Mouse (Mus musculus): ENCODE measurements at regions not wholly inside any gene's neighbourhood (a gene's known extent, or its start where the extent isn't known, plus 50 kb on each side); places are given as distances from the start of the nearest gene placed in this dataset.
A peak's percentile ranks its signal among the peaks of the same experiment; 100 is the strongest.

- no peaks in the 10 kb centered on the region for H3K36me3 ChIP-seq (ENCODE audit: control insufficient read depth, insufficient read depth, low read length)
- WGBS = 80% methylated on average over 8 of the region's 8 CpGs
- no peak overlapping the region for H3K9ac ChIP-seq (replicated peaks; ENCODE audit: low read length)
- no peak for DNase-seq
- H3K9me3 ChIP-seq (ENCODE audit: control insufficient read depth, low read length) = no peaks in the 10 kb centered on the region
- H3K4me2 ChIP-seq (ENCODE audit: low read length) = no peak overlapping the region
- H3K4me3 ChIP-seq (replicated peaks; ENCODE audit: low read depth, low read length) = no peak overlapping the region
- no peak overlapping the region for H3K27ac ChIP-seq (replicated peaks; ENCODE audit: low read depth, low read length)
- no peaks in the 10 kb centered on the region for H3K27me3 ChIP-seq (ENCODE audit: control insufficient read depth, insufficient read depth, low read length)
- 0 out of 2 replicates have a peak, but pooled peaks cover 4% of the 10 kb centered on the region for H3K4me1 ChIP-seq (ENCODE audit: control insufficient read depth, insufficient read depth, low read length)
- no peak for ATAC-seq (ENCODE audit: low FRiP score, low TSS enrichment)
These were observed 135.0 kb downstream of the Cemip2 start for GRCm38 (mm10) chr19:21913005-21913670.

- whole genome bisulfite sequencing = 48% methylated on average over 9 of the region's 9 CpGs
- H3K4me2 ChIP-seq (ENCODE audit: low read length) = no peak overlapping the region
- no peak overlapping the region for H3K4me3 ChIP-seq (replicated peaks; ENCODE audit: low read depth, low read length)
- H3K4me1 ChIP-seq (ENCODE audit: control insufficient read depth, insufficient read depth, low read length) = 0 out of 2 replicates have a peak, but pooled peaks cover 4% of the 10 kb centered on the region
- DNase-seq = no peak
- no peaks in the 10 kb centered on the region for H3K36me3 ChIP-seq (ENCODE audit: control insufficient read depth, insufficient read depth, low read length)
- H3K27ac ChIP-seq (replicated peaks; ENCODE audit: low read depth, low read length) = no peak overlapping the region; the same call in 1 of the 2 replicates
- ATAC-seq (ENCODE audit: low FRiP score, low TSS enrichment) = no peak
- no peak overlapping the region for H3K9ac ChIP-seq (replicated peaks; ENCODE audit: low read length)
- no peaks in the 10 kb centered on the region for H3K27me3 ChIP-seq (ENCODE audit: control insufficient read depth, insufficient read depth, low read length)
- no peaks in the 10 kb centered on the region for H3K9me3 ChIP-seq (ENCODE audit: control insufficient read depth, low read length)
These were observed 135.8 kb downstream of the Cemip2 start for GRCm38 (mm10) chr19:21913748-21914611.

- no peak overlapping the region; the same call in 1 of the 2 replicates for H3K27ac ChIP-seq (replicated peaks; ENCODE audit: low read depth, low read length)
- H3K36me3 ChIP-seq (ENCODE audit: control insufficient read depth, insufficient read depth, low read length) = no peaks in the 10 kb centered on the region
- H3K9ac ChIP-seq (replicated peaks; ENCODE audit: low read length) = no peak overlapping the region
- WGBS = 47% methylated on average over 3 of the region's 3 CpGs
- H3K4me3 ChIP-seq (replicated peaks; ENCODE audit: low read depth, low read length) = no peak overlapping the region
- H3K4me2 ChIP-seq (ENCODE audit: low read length) = no peak overlapping the region
- H3K4me1 ChIP-seq (ENCODE audit: control insufficient read depth, insufficient read depth, low read length) = 0 out of 2 replicates have a peak, but pooled peaks cover 4% of the 10 kb centered on the region
- DNase-seq (peak; percentile 34), ATAC-seq (ENCODE audit: low FRiP score, low TSS enrichment) (no peak)
- H3K27me3 ChIP-seq (ENCODE audit: control insufficient read depth, insufficient read depth, low read length) = no peaks in the 10 kb centered on the region
- H3K9me3 ChIP-seq (ENCODE audit: control insufficient read depth, low read length) = no peaks in the 10 kb centered on the region
These were observed 136.5 kb downstream of the Cemip2 start for GRCm38 (mm10) chr19:21914658-21915057.

- H3K9ac ChIP-seq (replicated peaks; ENCODE audit: low read length) = no peak overlapping the region
- WGBS = 83% methylated on average over 4 of the region's 4 CpGs
- no peak overlapping the region for H3K4me2 ChIP-seq (ENCODE audit: low read length)
- H3K27ac ChIP-seq (replicated peaks; ENCODE audit: low read depth, low read length) = no peak overlapping the region
- no peaks in the 10 kb centered on the region for H3K9me3 ChIP-seq (ENCODE audit: control insufficient read depth, low read length)
- no peak overlapping the region for H3K4me3 ChIP-seq (replicated peaks; ENCODE audit: low read depth, low read length)
- no peak for ATAC-seq (ENCODE audit: low FRiP score, low TSS enrichment)
- no peaks in the 10 kb centered on the region for H3K36me3 ChIP-seq (ENCODE audit: control insufficient read depth, insufficient read depth, low read length)
- 0 out of 2 replicates have a peak, but pooled peaks cover 4% of the 10 kb centered on the region for H3K4me1 ChIP-seq (ENCODE audit: control insufficient read depth, insufficient read depth, low read length)
- peak; percentile 28 for DNase-seq
- no peaks in the 10 kb centered on the region for H3K27me3 ChIP-seq (ENCODE audit: control insufficient read depth, insufficient read depth, low read length)
These were observed 140.0 kb downstream of the Cemip2 start for GRCm38 (mm10) chr19:21918113-21918512.

- H3K4me3 ChIP-seq (replicated peaks; ENCODE audit: low read depth, low read length) = no peak overlapping the region
- H3K4me1 ChIP-seq (ENCODE audit: control insufficient read depth, insufficient read depth, low read length) = 0 out of 2 replicates have a peak, but pooled peaks cover 4% of the 10 kb centered on the region
- 86% methylated on average over 3 of the region's 3 CpGs for WGBS
- no peak overlapping the region for H3K27ac ChIP-seq (replicated peaks; ENCODE audit: low read depth, low read length)
- no peaks in the 10 kb centered on the region for H3K9me3 ChIP-seq (ENCODE audit: control insufficient read depth, low read length)
- H3K27me3 ChIP-seq (ENCODE audit: control insufficient read depth, insufficient read depth, low read length) = no peaks in the 10 kb centered on the region
- no peaks in the 10 kb centered on the region for H3K36me3 ChIP-seq (ENCODE audit: control insufficient read depth, insufficient read depth, low read length)
- no peak overlapping the region for H3K4me2 ChIP-seq (ENCODE audit: low read length)
- no peak for DNase-seq
- ATAC-seq (ENCODE audit: low FRiP score, low TSS enrichment) = no peak
- no peak overlapping the region for H3K9ac ChIP-seq (replicated peaks; ENCODE audit: low read length)
These were observed 140.9 kb downstream of the Cemip2 start for GRCm38 (mm10) chr19:21919074-21919473.

- no peak for DNase-seq
- Histone ChIP-seq H3K9ac (replicated peaks; ENCODE audit: low read length) (no peak overlapping the region), H3K4me2 (ENCODE audit: low read length) (no peak overlapping the region), H3K9me3 (ENCODE audit: control insufficient read depth, low read length) (no peaks in the 10 kb centered on the region), H3K4me3 (replicated peaks; ENCODE audit: low read depth, low read length) (no peak overlapping the region), H3K36me3 (ENCODE audit: control insufficient read depth, insufficient read depth, low read length) (no peaks in the 10 kb centered on the region), H3K27me3 (ENCODE audit: control insufficient read depth, insufficient read depth, low read length) (no peaks in the 10 kb centered on the region), H3K27ac (replicated peaks; ENCODE audit: low read depth, low read length) (no peak overlapping the region), H3K4me1 (ENCODE audit: control insufficient read depth, insufficient read depth, low read length) (no peaks in the 10 kb centered on the region)
- WGBS = 94% methylated on average over 4 of the region's 4 CpGs
- no peak for ATAC-seq (ENCODE audit: low FRiP score, low TSS enrichment)
These were observed 162.0 kb downstream of the Cemip2 start for GRCm38 (mm10) chr19:21940114-21940513.

GRCm38 (mm10) chr19:21941720-21942119, 163.6 kb downstream of the Cemip2 start:
- Histone ChIP-seq H3K4me3 (replicated peaks; ENCODE audit: low read depth, low read length) (no peak overlapping the region), H3K36me3 (ENCODE audit: control insufficient read depth, insufficient read depth, low read length) (no peaks in the 10 kb centered on the region), H3K9ac (replicated peaks; ENCODE audit: low read length) (no peak overlapping the region), H3K4me1 (ENCODE audit: control insufficient read depth, insufficient read depth, low read length) (no peaks in the 10 kb centered on the region), H3K27ac (replicated peaks; ENCODE audit: low read depth, low read length) (no peak overlapping the region), H3K9me3 (ENCODE audit: control insufficient read depth, low read length) (no peaks in the 10 kb centered on the region), H3K27me3 (ENCODE audit: control insufficient read depth, insufficient read depth, low read length) (no peaks in the 10 kb centered on the region), H3K4me2 (ENCODE audit: low read length) (no peak overlapping the region)
- DNase-seq = no peak
- WGBS = 81% methylated on average over 2 of the region's 2 CpGs
- no peak for ATAC-seq (ENCODE audit: low FRiP score, low TSS enrichment)

GRCm38 (mm10) chr19:21942286-21942685, 164.1 kb downstream of the Cemip2 start:
- no peaks in the 10 kb centered on the region for H3K36me3 ChIP-seq (ENCODE audit: control insufficient read depth, insufficient read depth, low read length)
- no peak overlapping the region for H3K27ac ChIP-seq (replicated peaks; ENCODE audit: low read depth, low read length)
- no peak overlapping the region for H3K4me3 ChIP-seq (replicated peaks; ENCODE audit: low read depth, low read length)
- H3K4me1 ChIP-seq (ENCODE audit: control insufficient read depth, insufficient read depth, low read length) = no peaks in the 10 kb centered on the region
- ATAC-seq (ENCODE audit: low FRiP score, low TSS enrichment) (no peak), DNase-seq (peak; percentile 10)
- H3K9ac ChIP-seq (replicated peaks; ENCODE audit: low read length) = no peak overlapping the region
- no peaks in the 10 kb centered on the region for H3K9me3 ChIP-seq (ENCODE audit: control insufficient read depth, low read length)
- no peaks in the 10 kb centered on the region for H3K27me3 ChIP-seq (ENCODE audit: control insufficient read depth, insufficient read depth, low read length)
- 78% methylated on average over 11 of the region's 11 CpGs for WGBS
- H3K4me2 ChIP-seq (ENCODE audit: low read length) = no peak overlapping the region
